Mouse (Mus musculus): Measurements from ENCODE around the gene Fbxw21. TPM values are rescaled to one million over a fixed set of nuclear protein-coding genes. Genes with fewer than 3 reads are reported as not detected.
"Not testable (repeated sequence)": the region's sequence is repeated elsewhere in the genome, so short reads cannot be mapped to it uniquely, and the experiment has no call there.

The Fbxw21 gene
- not detected for total RNA-seq (2021)

DNA sequence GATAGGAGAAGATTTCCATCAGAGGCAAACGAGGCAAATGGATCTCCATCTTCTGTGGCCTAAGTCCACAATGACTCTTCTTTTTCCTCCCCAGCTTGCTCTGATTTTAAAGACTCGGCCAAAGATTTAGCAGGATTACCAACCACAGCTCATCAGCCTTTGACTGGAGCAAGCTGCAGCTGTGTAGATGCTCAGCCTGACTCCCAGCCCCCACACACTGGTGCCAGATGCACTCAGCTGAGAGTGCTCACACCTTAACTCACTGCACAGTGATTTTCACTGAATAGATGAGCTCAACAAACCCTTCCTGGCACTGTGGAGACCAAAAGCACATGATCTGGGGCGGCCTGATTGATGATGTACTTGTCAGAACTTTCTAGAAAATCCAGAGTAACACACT, at the start of gene Fbxw21:
Gene Fbxw21, minus strand, starts transcription at position 101 of the 400 bp plus-strand sequence.
- no peak for DNase-seq

DNA sequence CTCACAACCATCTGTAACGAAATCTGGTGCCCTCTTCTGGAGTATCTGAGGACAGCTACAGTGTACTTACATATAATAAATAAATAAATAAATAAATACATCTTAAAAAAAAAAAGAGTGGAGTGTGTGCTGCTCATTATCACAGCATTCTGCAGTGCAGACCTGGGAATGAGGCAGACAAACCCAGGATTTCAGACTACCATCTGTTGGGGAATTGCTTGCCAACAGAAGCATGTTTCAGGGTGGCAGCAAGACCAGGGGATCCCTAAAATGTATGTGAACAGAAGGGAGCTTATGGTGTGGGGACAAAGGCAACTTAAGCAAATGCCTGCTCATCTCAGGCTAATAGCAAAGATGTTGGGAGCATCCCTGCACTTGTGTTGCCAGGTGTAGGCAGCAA, 39.5 kb upstream of the Fbxw21 start:
- not testable (repeated sequence) for DNase-seq

DNA sequence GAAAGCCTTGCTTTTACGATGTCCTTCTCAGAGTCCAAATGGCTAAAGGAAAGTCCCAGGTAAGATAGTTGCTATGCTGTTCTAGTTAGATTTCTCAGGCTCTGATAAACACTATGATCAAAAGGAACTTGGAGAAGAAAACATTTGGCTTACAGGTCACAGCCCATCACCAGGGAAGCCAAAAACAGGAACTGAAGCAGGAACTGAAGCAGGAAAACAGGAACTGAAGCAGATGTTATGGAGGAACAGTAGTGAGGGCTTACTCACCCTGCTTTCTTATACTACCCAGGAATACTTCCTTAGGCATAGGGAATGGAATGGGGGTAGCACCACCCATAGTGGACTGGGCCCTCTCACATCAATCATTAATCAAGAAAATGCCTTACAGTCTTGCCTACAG, 38.5 kb upstream of the Fbxw21 start:
- no peak for DNase-seq

DNA sequence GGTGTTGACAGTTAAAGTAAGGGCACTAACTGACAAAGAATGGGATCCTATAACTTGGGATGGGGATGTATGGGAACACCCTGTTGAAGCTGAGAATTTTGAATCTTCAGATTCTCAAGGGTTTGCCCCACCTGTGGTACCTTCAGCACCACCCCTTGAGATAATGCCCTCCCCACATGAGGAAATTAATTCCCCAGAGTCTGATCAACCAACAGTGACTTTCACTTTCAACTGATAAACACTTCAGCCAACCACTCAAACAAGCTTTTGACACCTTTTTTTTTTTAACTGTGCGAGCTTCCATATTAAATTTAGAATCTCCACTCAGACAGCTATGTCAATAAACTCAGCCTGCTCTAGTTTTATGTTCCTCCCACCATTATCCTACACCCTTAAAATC, 37.5 kb upstream of the Fbxw21 start:
- DNase-seq = no peak

DNA sequence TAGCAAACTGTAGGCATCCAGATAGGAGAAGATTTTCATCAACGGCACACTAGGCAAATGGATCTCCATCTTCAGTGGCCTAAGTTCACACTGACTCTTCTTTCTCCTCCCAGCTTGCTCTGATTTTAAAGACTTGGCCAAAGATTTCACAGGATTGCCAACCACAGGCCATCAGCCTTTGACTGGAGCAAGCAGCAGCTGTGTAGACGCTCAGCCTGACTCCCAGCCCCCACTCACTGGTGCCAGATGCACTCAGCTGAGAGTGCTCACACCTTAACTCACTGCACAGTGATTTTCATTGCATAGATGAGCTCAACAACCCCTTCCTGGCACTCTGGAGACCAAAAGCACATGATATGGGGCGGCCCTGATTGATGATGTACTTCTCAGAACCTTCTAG, 34.0 kb upstream of the Fbxw21 start, which contains the start of gene Fbxw13:
Gene Fbxw13, minus strand, starts transcription at position 101 of the 400 bp plus-strand sequence.
- not testable (repeated sequence) for DNase-seq

DNA sequence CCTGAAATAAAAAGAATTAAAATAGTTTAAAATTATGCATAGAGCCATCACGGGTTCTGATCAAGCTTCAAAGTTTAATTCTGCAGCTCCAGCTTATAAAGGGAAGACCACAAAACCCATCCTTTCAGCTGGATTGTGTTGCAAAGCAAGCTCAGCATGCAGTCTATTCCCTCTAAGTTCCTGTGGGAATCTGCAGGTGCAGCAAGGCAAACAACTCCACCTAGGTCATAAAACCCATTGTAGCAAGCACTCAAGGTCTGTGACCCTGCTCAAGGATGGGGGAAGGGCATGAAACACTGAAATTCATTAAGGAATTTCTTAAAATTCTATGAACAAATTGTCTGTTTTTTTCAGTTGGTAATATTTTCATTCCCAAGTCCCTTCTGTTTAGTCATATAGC, 15.4 kb upstream of the Fbxw21 start:
- DNase-seq = no peak

DNA sequence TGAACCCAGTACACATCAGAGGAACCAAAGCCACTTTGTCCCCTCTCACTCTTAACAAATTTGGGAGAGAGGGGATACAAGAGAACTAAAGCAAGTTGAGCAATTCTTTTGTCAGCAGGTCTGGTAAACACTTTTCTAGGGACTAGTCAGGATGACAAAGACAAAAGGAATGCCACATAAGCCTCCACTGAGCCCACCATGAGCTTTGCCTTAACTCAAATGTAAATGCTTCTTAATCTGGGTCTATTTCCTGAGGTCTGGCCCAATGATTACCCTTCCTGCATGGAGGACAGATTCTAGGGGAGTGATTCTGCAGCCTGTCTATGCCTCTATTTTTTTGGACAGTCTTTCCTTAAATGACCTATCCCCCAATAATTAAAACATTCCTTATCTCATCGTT, 14.5 kb upstream of the Fbxw21 start:
- DNase-seq = no peak

DNA sequence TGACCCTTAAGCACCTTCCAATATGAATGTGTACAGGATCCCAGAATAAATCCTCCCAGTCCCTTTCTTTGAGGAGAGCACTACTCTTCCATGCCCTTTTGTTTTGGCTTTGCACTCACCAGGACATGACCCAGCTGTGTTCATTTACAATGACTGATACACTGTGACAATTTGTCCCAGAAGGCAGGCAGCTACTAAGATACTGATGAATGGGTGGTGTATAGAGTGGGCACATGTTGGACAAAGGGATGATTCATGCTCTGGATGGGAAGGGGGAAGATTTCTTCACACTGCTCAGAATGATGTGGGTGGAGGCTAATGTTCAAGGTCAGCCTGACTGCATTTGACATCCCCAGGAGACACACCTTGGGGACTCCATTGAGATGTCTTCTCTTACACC, 5.5 kb upstream of the Fbxw21 start:
- DNase-seq = no peak

DNA sequence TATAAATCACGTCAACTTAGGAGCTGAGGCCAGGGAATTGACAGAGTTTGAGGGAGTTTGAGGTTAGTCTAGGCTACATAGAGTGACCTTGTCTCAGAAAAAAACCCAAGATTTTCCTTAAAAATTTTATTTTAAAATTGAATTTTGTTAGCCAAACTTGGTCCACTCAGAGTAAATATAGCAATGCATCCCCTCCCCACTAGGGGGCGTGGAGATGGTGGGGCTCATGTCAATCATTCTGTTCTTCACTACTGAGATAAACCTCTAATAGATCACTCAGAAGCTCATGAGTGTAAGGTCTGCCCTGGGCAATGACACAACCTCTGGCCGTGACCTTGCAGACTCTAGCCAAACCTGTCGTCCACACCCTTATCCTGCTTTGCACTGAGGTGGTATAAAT, 21.4 kb downstream of the Fbxw21 start:
- DNase-seq = not testable (repeated sequence)

DNA sequence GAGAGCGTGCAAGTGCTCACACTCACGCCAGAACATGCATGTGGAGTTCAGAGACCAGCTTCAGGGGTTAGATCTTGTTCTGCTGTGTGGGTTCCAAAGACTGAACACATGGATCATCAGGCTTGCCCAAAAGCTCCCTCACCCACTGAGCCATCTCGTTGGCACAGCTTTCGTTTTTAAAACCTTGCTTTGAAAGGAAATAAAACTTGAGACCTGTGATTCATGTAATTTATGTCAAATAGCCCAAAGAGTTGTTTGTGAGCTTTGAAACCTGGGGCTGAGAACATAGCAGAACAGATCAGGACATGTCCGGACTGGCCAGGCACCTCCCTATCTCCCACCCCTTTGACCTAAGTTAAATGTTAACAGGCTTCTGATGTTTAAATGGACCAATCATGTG, 31.8 kb downstream of the Fbxw21 start:
- no peak for DNase-seq

DNA sequence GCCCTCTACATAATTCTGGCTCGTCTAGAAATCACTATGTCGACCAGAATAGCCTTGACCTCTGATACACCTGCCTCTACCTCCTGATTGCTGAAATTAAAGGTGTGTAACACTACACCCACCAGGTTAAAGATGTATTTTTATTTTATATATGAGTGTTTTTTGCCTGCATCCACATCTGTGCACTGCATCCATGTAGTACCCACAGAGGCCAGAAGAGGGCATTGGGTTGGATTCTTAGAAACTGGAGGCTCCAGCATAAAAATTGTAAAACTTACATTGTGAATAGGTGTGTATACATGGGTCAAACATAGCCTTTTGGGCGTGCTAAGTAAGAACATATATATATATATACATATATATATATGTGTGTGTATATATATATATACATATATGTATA, 33.6 kb downstream of the Fbxw21 start:
- DNase-seq = peak; percentile 56

DNA sequence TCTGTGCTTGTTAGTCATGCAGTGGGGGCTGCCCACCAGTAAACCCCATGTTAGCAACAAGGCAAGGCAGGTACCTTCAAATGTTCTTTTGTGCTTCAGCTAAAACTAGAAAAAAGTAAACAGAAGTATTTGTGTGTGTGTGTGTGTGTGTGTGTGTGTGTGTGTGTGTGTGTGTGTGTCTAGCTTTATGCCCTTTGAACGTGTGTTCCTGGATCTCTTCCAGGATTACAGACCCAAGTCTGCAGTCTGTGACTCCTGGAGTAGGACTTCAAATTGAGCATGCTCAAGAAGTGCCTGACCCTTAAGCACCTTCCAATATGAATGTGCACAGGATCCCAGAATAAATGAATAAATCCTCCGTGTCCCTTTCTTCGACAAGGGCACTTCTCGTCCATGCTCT, 34.8 kb downstream of the Fbxw21 start:
- DNase-seq = no peak

DNA sequence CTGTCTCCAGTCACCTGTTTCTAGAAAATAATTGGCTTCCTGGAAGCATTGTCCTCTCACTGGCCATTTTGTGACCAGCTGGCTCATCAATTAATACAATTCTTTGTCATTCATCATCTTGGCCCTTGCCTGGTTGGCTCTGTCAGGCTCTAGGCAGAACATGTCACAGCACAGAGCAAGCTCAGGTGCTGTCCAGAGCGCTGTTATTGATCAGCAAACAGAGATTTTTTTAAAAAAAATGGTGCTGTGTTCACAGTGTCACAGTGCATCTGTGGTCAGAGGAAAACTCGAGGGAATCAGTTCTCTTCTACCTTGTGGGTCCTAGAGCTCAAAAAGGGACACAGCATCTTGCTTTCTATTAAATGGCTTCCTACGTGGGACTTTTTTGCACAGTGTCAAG, 36.4 kb downstream of the Fbxw21 start:
- DNase-seq = no peak

DNA sequence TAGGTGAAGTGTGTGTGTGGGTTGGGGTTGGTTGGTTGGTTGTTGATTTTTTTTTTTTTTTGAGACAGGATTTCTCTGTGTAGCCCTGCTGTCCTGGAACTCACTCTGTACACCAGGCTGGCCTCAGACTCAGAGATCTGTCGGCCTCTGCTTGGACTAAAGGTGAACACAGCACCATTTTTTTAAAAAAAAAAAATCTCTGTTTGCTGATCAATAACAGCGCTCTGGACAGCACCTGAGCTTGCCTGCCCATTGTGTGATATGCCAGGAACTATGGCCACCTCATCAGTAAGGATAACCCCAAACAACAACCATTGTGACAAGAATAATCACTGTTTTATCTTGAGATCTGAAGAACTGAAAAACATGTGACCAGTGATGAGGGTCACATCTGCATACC, 36.8 kb downstream of the Fbxw21 start:
- DNase-seq = no peak

DNA sequence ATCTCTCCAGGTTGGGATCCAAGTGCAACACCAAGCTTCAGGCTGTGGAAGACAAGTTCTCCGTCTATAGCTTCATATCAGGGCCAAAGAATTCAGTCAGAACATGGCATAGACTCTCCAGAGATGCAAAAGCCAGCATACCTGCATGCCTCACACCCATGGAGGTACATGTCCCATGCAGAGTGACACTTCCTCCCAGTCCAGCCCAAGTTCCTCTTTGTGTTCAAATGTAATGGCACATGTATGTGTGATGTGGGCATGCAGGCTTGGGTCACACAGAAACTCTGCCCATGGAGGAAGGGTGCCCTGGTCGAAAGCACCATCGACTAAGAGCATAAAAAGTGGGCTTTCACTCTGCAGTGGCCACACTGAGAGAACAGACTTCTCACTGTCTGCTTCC, 37.7 kb downstream of the Fbxw21 start:
- no peak for DNase-seq

DNA sequence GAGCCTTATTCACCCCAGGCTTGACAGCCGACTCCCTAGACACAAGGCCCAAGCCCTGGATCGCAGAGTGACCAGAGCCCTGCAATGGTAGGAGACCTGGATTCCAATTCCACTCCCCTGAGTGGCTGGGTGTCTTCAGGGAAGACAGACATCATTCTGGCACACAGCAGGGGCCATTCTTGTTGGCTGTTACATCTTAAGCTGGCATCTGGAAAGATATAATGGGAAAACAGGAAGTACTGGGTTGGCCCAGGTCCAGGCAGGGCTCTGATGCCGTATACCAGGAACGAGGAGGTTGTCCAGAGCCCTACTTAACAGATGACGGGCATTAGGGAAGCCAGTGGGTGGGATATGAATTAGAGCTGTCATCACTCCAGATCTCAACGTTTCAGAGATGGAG, 38.6 kb downstream of the Fbxw21 start:
- no peak for DNase-seq

DNA sequence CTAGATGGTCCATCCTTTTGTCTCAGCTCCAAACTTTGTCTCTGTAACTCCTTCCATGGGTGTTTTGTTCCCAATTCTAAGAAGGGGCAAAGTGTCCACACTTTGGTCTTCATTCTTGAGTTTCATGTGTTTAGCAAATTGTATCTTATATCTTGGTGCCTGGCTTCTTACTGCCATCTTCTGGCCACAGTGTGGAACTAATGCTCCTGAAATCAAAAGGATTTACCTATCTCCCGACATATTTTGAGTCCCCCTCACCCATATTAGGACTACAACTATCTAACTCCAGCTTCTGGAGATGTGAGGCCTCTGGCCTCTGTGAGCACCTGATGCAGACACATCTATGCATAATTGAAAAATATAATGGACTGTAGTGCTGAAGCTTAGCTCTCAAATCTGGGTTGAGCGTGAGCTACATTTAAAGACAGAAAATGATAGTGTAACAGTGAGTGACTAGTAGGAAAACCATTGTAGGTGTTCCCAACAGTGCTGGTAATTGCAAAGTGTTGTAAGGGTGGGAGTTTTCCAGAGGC, 39.2 kb downstream of the Fbxw21 start:
- peak; percentile 41 for DNase-seq

DNA sequence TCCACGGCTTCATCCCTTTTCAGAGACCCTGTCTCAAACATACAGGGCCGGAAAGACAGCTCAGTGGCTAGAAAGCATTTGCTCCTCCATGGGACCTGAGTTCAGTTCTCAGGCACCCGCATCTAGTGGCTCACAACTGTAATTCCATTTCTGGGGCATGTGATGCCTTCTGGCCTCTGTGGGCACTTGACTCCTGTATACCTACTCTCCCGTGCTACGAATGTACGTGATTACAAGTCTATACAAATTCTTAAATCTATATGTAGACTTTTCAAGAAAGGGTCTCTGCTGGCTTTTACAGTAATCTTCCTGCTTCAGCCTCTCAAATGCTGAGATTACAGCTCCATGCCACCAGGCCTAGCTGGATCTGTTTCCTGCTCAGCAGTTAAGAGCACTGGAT, 40.9 kb downstream of the Fbxw21 start:
- no peak for DNase-seq

DNA sequence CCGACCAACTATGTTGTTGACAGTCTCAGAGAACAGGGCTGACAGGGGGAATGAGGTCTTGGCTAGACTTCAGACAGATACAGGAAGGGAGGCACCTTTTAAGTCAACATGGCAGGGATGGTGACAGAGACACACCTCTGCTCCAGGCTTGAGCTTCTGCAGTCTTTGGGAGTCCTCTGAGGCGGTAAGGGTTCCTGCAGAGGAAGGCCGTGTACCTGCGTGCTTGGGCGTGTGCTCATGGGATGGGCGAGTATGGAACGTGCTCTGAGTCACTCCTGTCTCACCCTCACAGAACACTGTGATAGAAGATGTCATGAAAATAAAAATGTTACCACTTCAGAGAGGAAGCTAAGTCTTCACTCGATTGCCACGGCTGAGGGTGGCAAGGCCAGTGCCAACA, 42.3 kb downstream of the Fbxw21 start:
- no peak for DNase-seq

DNA sequence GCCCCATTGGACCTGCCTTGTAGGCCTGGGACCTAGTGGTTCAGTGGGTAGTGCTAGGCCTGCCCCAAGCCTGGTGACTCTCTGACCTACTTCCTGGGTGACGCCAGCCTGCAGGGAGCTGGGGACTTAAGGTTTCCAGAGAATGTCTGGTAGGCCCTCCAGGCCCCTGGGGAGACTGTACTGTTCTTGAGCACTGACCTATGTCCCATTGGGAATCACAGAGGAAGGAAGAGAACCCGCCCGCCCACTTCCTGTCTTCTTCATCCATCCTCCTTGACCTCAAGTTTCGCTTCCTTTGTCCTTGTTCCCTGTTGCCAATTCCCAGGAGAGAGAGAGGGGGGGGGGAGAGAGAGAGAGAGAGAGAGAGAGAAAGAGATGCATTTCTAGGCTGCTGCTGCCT, 43.7 kb downstream of the Fbxw21 start:
- DNase-seq = no peak

DNA sequence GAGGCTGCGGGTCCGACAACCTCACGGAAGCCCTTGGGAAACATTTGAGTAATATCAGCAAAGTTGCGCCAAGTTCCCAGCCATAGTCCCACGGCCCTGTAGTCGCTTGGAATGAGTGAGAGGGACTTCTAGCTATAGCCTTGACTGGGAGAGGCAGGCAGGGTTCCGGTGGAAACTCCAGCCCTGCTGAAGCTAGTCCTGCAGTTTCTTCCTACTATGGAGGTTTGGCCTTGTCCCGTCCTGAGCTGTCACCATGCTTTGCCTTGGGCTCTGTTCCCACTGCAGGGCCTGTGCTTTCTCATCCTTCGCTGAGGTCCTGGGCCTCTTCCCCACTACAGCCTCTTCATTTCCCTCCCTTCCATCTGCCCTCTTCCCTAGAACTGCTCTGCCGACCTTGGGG, 45.6 kb downstream of the Fbxw21 start:
- DNase-seq = no peak

DNA sequence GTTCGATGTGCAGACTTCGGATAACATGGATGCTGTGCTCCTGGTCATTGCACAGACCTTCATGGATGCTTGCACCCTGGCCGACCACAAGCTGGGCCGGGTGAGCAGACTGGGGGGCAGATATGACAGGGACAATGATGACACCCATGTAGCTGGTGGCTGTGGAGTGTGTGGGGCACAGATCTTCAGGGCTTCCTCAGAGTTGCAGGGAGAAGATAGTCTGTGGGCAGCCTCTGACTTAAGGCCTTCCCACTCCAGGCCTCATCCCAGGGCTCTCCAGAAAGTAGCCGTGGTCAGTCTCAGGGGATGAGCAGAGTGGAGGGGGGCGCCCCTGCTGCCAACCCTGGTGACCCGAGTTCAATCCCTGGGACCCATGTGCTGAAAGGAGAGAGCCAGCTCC, 47.0 kb downstream of the Fbxw21 start:
- no peak for DNase-seq

DNA sequence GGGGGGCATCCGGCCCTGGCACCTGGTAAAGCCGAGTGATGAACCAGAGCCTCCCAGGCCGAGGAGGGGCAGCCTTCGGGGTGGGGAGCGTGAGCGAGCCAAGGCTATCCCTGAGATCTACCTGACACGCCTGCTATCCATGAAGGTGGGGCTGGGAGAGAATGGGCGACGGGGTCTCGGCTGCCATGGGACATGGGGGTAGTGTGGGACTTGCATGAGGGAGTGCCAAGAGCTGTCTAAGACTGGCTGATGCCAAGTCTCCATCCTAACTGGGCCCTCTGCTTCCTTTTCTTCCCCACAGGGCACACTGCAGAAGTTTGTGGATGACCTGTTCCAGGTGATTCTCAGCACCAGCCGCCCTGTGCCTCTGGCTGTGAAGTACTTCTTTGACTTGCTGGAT, 47.6 kb downstream of the Fbxw21 start:
- no peak for DNase-seq

DNA sequence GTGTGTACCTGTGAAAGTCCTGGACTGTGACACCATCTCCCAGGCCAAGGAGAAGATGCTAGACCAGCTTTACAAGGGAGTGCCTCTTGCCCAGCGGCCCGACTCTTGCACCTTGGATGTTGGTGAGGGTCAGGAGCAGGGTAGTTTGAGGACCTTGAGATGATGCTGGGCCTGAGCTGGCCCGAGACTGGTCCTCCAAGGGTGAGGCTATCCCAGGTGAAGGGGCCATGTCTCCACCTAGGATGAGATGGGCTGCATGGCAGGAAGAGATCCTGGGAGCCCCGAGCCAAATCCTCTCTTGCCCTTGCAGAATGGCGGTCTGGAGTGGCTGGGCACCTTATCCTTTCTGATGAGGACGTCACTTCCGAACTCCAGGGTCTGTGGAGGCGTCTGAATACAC, 48.5 kb downstream of the Fbxw21 start:
- no peak for DNase-seq

DNA sequence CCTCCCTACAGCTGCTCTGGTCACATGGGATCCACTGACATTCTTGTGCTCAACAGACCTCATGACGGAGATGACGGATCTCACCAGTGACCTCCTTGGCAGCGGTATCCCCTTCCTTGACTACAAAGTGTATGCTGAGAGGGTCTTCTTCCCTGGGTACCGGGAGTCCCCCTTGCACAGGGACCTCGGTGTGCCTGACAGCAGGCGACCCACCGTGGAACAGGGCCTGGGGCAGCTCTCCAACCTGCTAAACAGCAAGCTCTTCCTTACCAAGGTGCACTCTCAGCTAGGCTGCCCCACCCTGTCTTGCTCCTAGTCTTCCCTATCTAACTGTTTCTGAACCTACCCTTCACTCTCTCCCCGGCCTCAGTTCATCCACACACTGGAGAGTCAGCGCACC, 50.2 kb downstream of the Fbxw21 start:
- DNase-seq = no peak

DNA sequence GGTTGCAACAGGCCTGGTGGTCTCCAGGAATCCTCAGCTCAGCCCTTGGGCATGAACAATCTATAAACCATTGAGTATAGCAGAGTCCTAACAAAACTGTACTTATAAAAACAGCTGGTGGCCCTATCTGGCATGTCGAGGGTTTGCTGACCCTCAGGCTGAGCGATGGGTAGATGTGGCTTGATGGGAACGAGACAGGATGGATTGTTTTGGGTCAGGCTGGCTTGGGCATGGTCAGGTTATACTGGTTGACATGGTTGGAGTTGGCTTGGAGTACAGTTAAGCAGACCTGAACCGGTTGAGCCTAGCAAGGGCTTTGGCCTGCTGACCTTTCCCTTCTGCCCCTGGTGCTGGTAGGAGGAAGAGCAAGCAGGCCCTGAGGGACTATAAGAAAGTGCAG, 50.7 kb downstream of the Fbxw21 start:
- no peak for DNase-seq

Measured in heart, postnatal 4 days (tissue).